Mouse (Mus musculus) liver, adult 2 months (tissue): ENCODE results near the gene Pitpnm1.

ENCODE experiments used
- CTCF ChIP-seq: fragments of 200-500 bp; IDR thresholded peaks from 2 replicates; pipeline ENCODE4 v1.5.1; 2011; ENCODE audit warnings: low read depth, low read length, control low read depth
- POLR2A ChIP-seq: fragments of 200-500 bp; IDR thresholded peaks from 2 replicates; pipeline ENCODE4 v1.6.1; 2011; ENCODE audit warnings: low read length, control low read depth; ENCODE audit not compliant: insufficient read depth; ENCODE audit errors: extremely low read depth

- TF ChIP-seq CTCF (no peak), POLR2A (no peak)
These were observed 4.9 kb downstream of the Pitpnm1 start for GRCm38 (mm10) chr19:4104675-4105194.
